Mouse (Mus musculus) heart, embryonic 12.5 days (tissue): ENCODE results near the gene Vps33a. TPM values are rescaled to one million over a fixed set of nuclear protein-coding genes. Genes with fewer than 3 reads are reported as not detected.

ENCODE experiments used
- ATAC-seq: fragments of 200-750 bp; cut with Nextera tagmentation; 2 replicates; pipeline ENCODE4 v1.8.0; 2017; ENCODE audit warnings: moderate TSS enrichment, moderate library complexity; ENCODE audit not compliant: insufficient number of reproducible peaks, low FRiP score
- H3K27ac ChIP-seq: fragments of 300-500 bp; sonication (generic); 2 replicates; pipeline ENCODE4 v1.5.1; 2016; ENCODE audit warnings: mild to moderate bottlenecking, moderate library complexity; ENCODE audit not compliant: poor library complexity, severe bottlenecking
- H3K27me3 ChIP-seq: fragments of 300-500 bp; sonication (generic); replicated peaks from 2 replicates; pipeline ENCODE4 v1.6.1; 2016; ENCODE audit warnings: mild to moderate bottlenecking, moderate library complexity
- H3K36me3 ChIP-seq: fragments of 300-500 bp; sonication (generic); 2 replicates; pipeline ENCODE4 v1.6.1; 2016; ENCODE audit warnings: mild to moderate bottlenecking, moderate library complexity
- H3K4me1 ChIP-seq: fragments of 300-500 bp; sonication (generic); replicated peaks from 2 replicates; pipeline ENCODE4 v1.6.1; 2016; ENCODE audit warnings: mild to moderate bottlenecking
- H3K4me2 ChIP-seq: fragments of 300-500 bp; sonication (generic); 2 replicates; pipeline ENCODE4 v1.6.1; 2016; ENCODE audit warnings: mild to moderate bottlenecking, moderate library complexity
- H3K4me3 ChIP-seq: fragments of 300-500 bp; sonication (generic); 2 replicates; pipeline ENCODE4 v1.5.1; 2016; ENCODE audit warnings: mild to moderate bottlenecking
- H3K9ac ChIP-seq: fragments of 300-500 bp; sonication (generic); 2 replicates; pipeline ENCODE4 v1.6.1; 2016; ENCODE audit warnings: mild to moderate bottlenecking, moderate library complexity
- H3K9me3 ChIP-seq: fragments of 300-500 bp; sonication (generic); replicated peaks from 2 replicates; pipeline ENCODE4 v1.6.1; 2016; ENCODE audit warnings: mild to moderate bottlenecking, moderate library complexity
- WGBS: fragments of 180-500 bp; shearing (Covaris S2); methylation state at CpG from one replicate; pipeline ENCODE4 v1.1.7; 2016; 5-methylcytosine and 5-hydroxymethylcytosine counted together
- polyA plus RNA-seq: library from polyadenylated mRNA; unstranded; fragments of >200 nt; fragmentation: Nextera tagmentation; extraction: Ambion mirVana; gene quantifications from 2 replicates; pipeline ENCODE4 v1.2.1, GENCODE M21; 2016

The Vps33a gene
- polyA plus RNA-seq: 20.0 and 23.4 TPM in 2 replicates

DNA sequence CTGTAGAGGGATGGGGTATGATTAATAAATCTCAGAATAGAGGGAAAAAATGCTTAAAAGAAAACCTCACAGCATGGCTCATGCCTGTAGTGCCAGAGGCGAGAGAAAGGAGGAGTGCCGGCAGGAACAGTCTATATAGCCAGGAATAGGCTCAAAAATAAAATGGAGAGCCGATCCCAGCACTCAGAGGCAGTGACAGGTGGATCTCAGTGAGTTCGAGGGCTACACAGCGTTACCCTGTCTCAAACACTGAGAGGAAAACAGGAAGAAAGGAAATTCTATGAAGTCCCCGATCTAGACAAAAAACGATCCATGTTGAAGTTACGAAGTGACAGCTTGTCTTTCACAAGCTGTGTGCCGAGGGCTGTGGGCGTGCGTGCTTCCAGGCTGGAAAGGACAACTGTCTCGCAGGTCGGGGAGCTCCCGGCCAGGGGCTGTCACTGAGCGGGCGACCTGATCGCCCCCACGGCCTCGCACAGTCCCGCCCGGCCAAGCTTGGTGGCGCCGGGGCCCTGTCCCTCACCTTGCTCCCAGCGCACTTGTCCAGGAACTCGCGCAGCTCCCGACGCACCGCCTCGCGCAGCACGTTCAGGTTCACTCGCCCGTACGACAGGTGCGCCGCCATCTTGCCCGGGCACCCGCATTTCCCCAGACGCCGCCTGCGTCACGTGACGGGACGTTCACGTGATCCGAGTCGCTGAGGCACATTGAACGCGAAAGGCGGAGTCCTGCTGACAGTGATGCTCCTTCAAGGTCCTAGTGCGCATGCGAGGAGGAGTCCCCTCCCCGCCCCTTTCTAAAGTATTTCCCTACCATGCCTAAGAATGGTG is at the start of gene Vps33a:
Gene Vps33a, minus strand, starts transcription at position 682 of the 830 bp plus-strand sequence.
- peaks cover 9% of the 10 kb centered on the region for H3K4me1 ChIP-seq
- H3K4me3 ChIP-seq: peak within 1 kb of the TSS; percentile 99
- WGBS: under 1% methylated on average over 54 of the region's 54 CpGs
- peaks cover 31% of the 10 kb centered on the region for H3K36me3 ChIP-seq
- no peaks in the 10 kb centered on the region for H3K27me3 ChIP-seq
- peak; percentile 95 for ATAC-seq
- no peaks in the 10 kb centered on the region for H3K9me3 ChIP-seq
- peak within 1 kb of the TSS; percentile 90 for H3K9ac ChIP-seq
- peak within 1 kb of the TSS; percentile 45; the same call in 1 of the 2 replicates for H3K27ac ChIP-seq
- peak within 1 kb of the TSS; percentile 87 for H3K4me2 ChIP-seq

DNA sequence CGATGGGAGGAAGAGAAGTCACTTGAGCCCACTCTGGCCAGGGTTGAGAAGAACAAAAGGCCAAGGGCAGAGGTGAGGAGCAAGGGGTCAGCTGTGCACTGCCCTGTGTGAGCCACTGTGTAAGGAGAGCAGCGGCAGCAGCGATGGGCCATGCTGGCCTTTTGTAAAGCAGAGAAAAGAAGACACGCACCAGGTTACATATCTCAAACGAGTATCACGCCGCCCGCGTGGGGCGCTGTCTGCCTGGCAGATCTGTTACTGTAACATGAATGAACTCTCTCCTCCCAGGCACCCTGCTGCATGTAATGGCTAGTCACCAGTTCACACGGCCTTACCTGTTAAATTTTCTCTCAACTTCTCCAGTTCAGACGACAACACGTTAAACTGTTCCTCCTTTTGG is 49.6 kb upstream of the Vps33a start:
- H3K9ac ChIP-seq: no peak overlapping the region
- H3K9me3 ChIP-seq: no peaks in the 10 kb centered on the region
- no peaks in the 10 kb centered on the region for H3K27me3 ChIP-seq
- no peak overlapping the region for H3K27ac ChIP-seq
- no peak for ATAC-seq
- no peaks in the 10 kb centered on the region for H3K4me1 ChIP-seq
- 79% methylated on average over 13 of the region's 13 CpGs for WGBS
- H3K4me3 ChIP-seq: no peak overlapping the region
- peaks cover 57% of the 10 kb centered on the region for H3K36me3 ChIP-seq
- H3K4me2 ChIP-seq: no peak overlapping the region

GRCm38 (mm10) chr5:123618558-123618957 is 45.7 kb upstream of the Vps33a start:
- H3K36me3 ChIP-seq: peaks cover 83% of the 10 kb centered on the region
- no peak overlapping the region for H3K9ac ChIP-seq
- no peaks in the 10 kb centered on the region for H3K9me3 ChIP-seq
- no peak overlapping the region for H3K4me3 ChIP-seq
- H3K27me3 ChIP-seq: no peaks in the 10 kb centered on the region
- H3K4me2 ChIP-seq: no peak overlapping the region
- no peaks in the 10 kb centered on the region for H3K4me1 ChIP-seq
- 70% methylated on average over 2 of the region's 2 CpGs for WGBS
- H3K27ac ChIP-seq: no peak overlapping the region
- no peak for ATAC-seq

DNA sequence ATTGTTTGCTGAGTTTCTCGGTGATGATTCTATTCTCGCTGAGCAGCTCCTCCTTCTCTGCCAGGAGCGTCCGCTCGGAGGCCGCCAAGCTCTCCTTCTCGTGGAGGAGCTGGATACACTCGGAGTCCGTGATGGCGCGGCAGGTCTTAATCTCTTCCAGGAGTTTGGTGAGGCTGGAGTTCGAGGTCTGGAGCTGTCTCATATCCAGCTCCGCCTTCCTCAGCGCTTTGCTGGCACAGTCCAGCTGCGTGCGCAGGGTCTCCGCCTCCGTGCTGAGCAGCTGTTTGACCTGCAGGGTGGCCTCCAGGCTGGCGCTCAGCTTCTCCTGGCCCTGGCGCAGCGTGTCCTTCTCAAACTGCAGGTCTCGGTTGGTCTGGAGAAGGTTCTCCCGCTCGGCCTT is 41.4 kb upstream of the Vps33a start:
- Histone ChIP-seq H3K36me3 (peaks cover 84% of the 10 kb centered on the region), H3K27me3 (no peaks in the 10 kb centered on the region), H3K9ac (no peak overlapping the region), H3K4me1 (no peaks in the 10 kb centered on the region), H3K27ac (no peak overlapping the region), H3K9me3 (no peaks in the 10 kb centered on the region), H3K4me3 (no peak overlapping the region), H3K4me2 (no peak overlapping the region)
- 89% methylated on average over 24 of the region's 24 CpGs for WGBS
- ATAC-seq: no peak

DNA sequence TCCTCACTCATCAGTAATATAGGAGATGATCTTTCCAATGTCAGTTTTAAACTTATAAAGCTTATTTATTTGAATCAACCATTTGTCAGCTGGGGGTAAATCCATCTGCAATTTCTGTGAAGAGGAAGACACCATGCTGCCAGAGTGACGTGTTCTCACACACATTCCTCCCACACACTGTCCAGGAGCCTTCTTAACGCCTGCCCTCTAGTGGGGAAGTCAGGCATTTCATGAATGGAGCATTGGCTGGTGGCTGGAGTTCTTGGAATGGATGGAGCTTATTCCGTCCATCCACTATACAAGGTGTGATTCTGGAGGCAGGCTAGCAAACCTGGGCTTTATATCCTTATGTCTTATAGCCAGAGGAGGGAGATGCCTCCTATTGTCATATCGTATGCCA is 37.0 kb upstream of the Vps33a start:
- H3K27ac ChIP-seq: no peak overlapping the region
- peaks cover 81% of the 10 kb centered on the region for H3K36me3 ChIP-seq
- H3K9ac ChIP-seq: no peak overlapping the region
- WGBS: 20% methylated on average over 4 of the region's 4 CpGs
- ATAC-seq: 0 out of 2 replicates have a peak, but pooled peaks have one; percentile 72
- no peaks in the 10 kb centered on the region for H3K27me3 ChIP-seq
- no peak overlapping the region for H3K4me3 ChIP-seq
- H3K9me3 ChIP-seq: no peaks in the 10 kb centered on the region
- peaks cover 2% of the 10 kb centered on the region; the same call in 1 of the 2 replicates for H3K4me1 ChIP-seq
- H3K4me2 ChIP-seq: no peak overlapping the region

- H3K27ac ChIP-seq: no peak overlapping the region
- no peaks in the 10 kb centered on the region for H3K27me3 ChIP-seq
- peaks cover 77% of the 10 kb centered on the region for H3K36me3 ChIP-seq
- H3K4me1 ChIP-seq: peaks cover 4% of the 10 kb centered on the region; the same call in 1 of the 2 replicates
- WGBS: 87% methylated on average over 7 of the region's 7 CpGs
- no peaks in the 10 kb centered on the region for H3K9me3 ChIP-seq
- no peak for ATAC-seq
- H3K9ac ChIP-seq: no peak overlapping the region
- H3K4me3 ChIP-seq: no peak overlapping the region
- H3K4me2 ChIP-seq: no peak overlapping the region
Observed at GRCm38 (mm10) chr5:123609416-123609815, 36.6 kb upstream of the Vps33a start.

GRCm38 (mm10) chr5:123607211-123607669 is 34.4 kb upstream of the Vps33a start:
- Histone ChIP-seq H3K9me3 (no peaks in the 10 kb centered on the region), H3K27ac (peak overlapping the region; percentile 12; the same call in 1 of the 2 replicates), H3K36me3 (peaks cover 67% of the 10 kb centered on the region), H3K4me1 (peaks cover 12% of the 10 kb centered on the region), H3K27me3 (no peaks in the 10 kb centered on the region), H3K4me2 (no peak overlapping the region), H3K9ac (no peak overlapping the region), H3K4me3 (no peak overlapping the region)
- ATAC-seq: peak; percentile 59; the same call in 1 of the 2 replicates
- WGBS: 61% methylated on average over 3 of the region's 3 CpGs

DNA sequence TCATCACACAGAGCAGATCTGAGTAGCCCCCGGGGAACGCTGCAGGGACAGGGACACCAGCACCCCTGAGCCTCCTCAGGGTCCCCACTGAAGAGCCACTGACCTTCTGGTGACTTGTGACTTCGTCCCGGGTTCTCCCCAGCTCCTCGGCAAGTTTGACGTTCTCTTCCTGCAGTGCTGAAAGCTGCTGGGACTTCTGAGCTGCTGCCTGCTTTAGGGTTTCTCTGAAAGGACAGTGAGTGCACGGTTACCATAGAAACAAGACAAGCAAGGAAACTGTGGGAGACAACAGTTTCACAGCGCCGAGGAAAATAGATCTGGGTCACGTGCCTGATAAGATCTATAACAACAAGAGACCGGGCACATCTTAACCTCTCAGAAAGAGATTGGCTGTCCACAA is 30.7 kb upstream of the Vps33a start:
- H3K4me3 ChIP-seq: no peak overlapping the region
- no peak overlapping the region for H3K27ac ChIP-seq
- H3K36me3 ChIP-seq: peaks cover 59% of the 10 kb centered on the region
- H3K27me3 ChIP-seq: no peaks in the 10 kb centered on the region
- H3K9ac ChIP-seq: no peak overlapping the region
- no peak overlapping the region for H3K4me2 ChIP-seq
- peaks cover 12% of the 10 kb centered on the region for H3K4me1 ChIP-seq
- ATAC-seq: no peak
- no peaks in the 10 kb centered on the region for H3K9me3 ChIP-seq
- 39% methylated on average over 11 of the region's 11 CpGs for WGBS

DNA sequence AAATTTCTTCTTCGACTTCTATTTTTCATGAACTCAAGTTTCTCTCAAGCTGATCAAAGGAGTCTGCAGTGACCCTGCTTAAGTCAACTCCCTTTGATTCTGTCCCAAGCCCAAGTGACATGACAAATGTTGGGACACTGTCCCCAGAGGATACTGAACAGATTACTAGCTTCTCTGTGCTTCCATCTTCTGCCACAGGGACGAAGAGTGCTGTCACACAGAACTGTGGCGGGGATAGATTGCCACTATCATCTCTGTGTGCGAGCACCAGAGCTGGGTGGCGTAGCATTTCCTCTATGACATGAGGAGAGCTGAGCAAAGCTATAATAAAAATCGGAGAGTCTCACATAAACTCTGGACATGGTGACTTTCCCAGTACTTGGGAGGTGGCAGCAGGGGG is 29.3 kb upstream of the Vps33a start:
- WGBS: 79% methylated on average over 6 of the region's 6 CpGs
- no peak overlapping the region for H3K9ac ChIP-seq
- H3K36me3 ChIP-seq: peaks cover 53% of the 10 kb centered on the region
- H3K27ac ChIP-seq: no peak overlapping the region
- no peaks in the 10 kb centered on the region for H3K27me3 ChIP-seq
- no peaks in the 10 kb centered on the region for H3K9me3 ChIP-seq
- no peak overlapping the region for H3K4me3 ChIP-seq
- ATAC-seq: no peak
- no peak overlapping the region for H3K4me2 ChIP-seq
- H3K4me1 ChIP-seq: peaks cover 19% of the 10 kb centered on the region

- Histone ChIP-seq H3K36me3 (peaks cover 49% of the 10 kb centered on the region), H3K9ac (no peak overlapping the region), H3K9me3 (no peaks in the 10 kb centered on the region), H3K27me3 (no peaks in the 10 kb centered on the region), H3K4me1 (peaks cover 16% of the 10 kb centered on the region), H3K27ac (no peak overlapping the region), H3K4me2 (no peak overlapping the region), H3K4me3 (no peak overlapping the region)
- ATAC-seq: no peak
- WGBS: 37% methylated on average over 6 of the region's 6 CpGs
Observed at GRCm38 (mm10) chr5:123599319-123599718, 26.5 kb upstream of the Vps33a start.

DNA sequence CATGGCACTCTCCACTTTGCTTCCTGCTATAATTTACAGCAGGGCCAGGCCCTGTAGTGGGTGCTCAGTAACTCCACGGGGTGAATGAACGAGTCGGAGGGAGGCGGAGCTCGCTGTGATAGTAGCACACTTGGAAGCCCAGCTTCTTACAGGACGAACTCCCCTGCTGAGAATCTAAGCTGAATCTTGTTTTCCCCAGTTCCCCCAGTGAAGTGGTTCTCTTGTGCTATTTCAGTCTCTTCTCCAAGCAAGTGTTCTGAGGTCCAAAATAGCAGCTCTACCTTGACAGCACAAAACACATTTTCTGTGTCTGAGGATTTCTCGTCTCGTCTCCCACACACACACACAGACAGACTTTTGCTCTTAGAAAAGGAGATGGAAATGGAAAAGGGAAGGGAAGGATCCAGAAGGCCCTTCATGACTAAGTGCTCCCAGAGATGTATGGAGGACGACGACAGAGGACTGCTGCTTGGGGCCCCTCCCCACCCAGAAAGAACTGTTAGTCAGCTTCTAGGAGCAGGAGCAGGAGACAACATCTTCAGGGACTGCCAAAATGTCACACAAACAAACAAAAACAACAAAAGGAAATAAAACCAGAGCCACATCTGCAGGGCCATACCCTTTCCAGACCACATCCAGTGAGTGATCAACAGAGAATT is 20.9 kb upstream of the Vps33a start:
- Histone ChIP-seq H3K4me2 (no peak overlapping the region), H3K27ac (peak overlapping the region; percentile 62), H3K4me1 (peaks cover 19% of the 10 kb centered on the region), H3K9me3 (no peaks in the 10 kb centered on the region), H3K27me3 (no peaks in the 10 kb centered on the region), H3K9ac (no peak overlapping the region), H3K4me3 (no peak overlapping the region), H3K36me3 (peaks cover 49% of the 10 kb centered on the region)
- WGBS: 51% methylated on average over 10 of the region's 10 CpGs
- no peak for ATAC-seq
